Mouse (Mus musculus): ENCODE measurements at regions not wholly inside any gene's neighbourhood (a gene's known extent, or its start where the extent isn't known, plus 50 kb on each side); places are given as distances from the start of the nearest gene placed in this dataset.
A peak's percentile ranks its signal among the peaks of the same experiment; 100 is the strongest.

GRCm38 (mm10) chr10:66921776-66922175 lies 174.1 kb upstream of the Jmjd1c start:
- Histone ChIP-seq H3K27ac (ENCODE audit: control insufficient read depth, insufficient read depth, low read depth, low read length, poor library complexity) (no peak overlapping the region), H3K4me3 (replicated peaks; ENCODE audit: control insufficient read depth, low read depth, low read length) (no peak overlapping the region), H3K4me1 (ENCODE audit: control insufficient read depth, insufficient read depth, low read length) (no peaks in the 10 kb centered on the region)
- WGBS: 75% methylated on average over 6 of the region's 6 CpGs
- TF ChIP-seq POLR2A (IDR thresholded peaks at IDR 0.05; ENCODE audit: borderline replicate concordance, control insufficient read depth, low read depth, low read length) (no peak), CTCF (IDR thresholded peaks at IDR 0.05; ENCODE audit: control insufficient read depth, insufficient read depth, low read length) (no peak)

DNA sequence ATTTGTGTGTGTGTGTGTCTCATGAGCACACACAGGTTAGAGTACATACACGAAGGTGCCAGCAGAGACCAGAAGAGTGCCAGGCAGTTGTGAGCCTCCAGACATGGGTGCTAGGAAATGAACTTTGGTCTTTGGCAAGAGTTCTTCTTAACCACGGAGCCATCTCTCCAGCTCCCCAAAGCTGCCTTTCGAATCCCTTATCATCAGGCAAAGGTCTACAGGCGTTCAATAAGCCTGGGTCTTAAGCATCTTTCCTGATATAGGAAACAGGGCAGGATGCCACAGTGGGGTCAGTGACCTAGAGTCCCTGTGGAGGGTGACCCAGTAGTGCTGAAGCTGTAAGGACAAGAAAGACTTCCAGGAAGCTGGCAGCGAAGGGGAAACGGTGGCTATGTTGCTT lies 173.6 kb upstream of the Jmjd1c start:
- TF ChIP-seq POLR2A (IDR thresholded peaks at IDR 0.05; ENCODE audit: borderline replicate concordance, control insufficient read depth, low read depth, low read length): no peak
- no peak for TF ChIP-seq CTCF (IDR thresholded peaks at IDR 0.05; ENCODE audit: control insufficient read depth, insufficient read depth, low read length)
- Histone ChIP-seq H3K4me3 (replicated peaks; ENCODE audit: control insufficient read depth, low read depth, low read length) (no peak overlapping the region), H3K4me1 (ENCODE audit: control insufficient read depth, insufficient read depth, low read length) (no peaks in the 10 kb centered on the region), H3K27ac (ENCODE audit: control insufficient read depth, insufficient read depth, low read depth, low read length, poor library complexity) (no peak overlapping the region)
- 64% methylated on average over 6 of the region's 6 CpGs for whole genome bisulfite sequencing

DNA sequence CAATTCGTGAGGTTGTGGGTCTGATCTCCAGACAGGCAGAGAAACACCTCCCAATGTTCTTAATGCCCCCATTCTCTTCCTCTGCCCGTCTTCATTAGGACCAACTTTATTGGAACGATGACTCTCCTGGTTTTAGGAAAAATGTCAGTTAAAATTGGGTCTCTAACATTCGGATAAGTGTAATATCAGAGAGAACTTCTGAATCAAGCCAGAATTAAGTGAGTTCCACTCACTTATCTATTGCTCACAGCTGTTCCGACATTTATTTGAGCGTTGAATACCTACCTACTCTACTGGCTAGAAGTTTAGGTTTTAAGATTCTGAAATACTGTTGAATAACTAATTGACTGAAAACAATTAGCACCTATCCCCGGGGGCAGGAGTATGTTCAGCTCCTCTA lies 172.0 kb upstream of the Jmjd1c start:
- 79% methylated on average over 7 of the region's 7 CpGs for WGBS
- Histone ChIP-seq H3K27ac (ENCODE audit: control insufficient read depth, insufficient read depth, low read depth, low read length, poor library complexity) (no peak overlapping the region), H3K4me3 (replicated peaks; ENCODE audit: control insufficient read depth, low read depth, low read length) (no peak overlapping the region), H3K4me1 (ENCODE audit: control insufficient read depth, insufficient read depth, low read length) (no peaks in the 10 kb centered on the region)
- TF ChIP-seq CTCF (IDR thresholded peaks at IDR 0.05; ENCODE audit: control insufficient read depth, insufficient read depth, low read length): no peak
- no peak for TF ChIP-seq POLR2A (IDR thresholded peaks at IDR 0.05; ENCODE audit: borderline replicate concordance, control insufficient read depth, low read depth, low read length)

DNA sequence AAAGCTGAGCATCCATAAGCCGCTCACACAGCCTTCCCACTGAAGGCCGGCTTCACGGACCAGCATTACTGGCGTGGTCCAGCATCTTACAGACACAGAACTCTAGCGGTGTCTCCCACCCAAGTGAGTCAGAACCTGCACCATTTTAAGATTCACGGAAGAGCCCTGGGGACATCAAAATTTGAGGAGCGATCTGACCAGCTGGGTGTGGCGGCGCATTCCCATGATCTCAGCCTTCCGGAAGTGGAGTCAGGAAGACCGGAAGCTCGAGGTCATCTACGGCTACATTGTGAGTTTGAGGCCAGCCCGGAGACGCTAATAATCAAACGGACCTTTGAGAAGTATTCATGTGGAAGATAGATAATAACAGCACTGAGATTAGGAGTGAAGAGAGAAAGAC lies 171.5 kb upstream of the Jmjd1c start:
- Histone ChIP-seq H3K4me1 (ENCODE audit: control insufficient read depth, insufficient read depth, low read length) (no peaks in the 10 kb centered on the region), H3K27ac (ENCODE audit: control insufficient read depth, insufficient read depth, low read depth, low read length, poor library complexity) (no peak overlapping the region), H3K4me3 (replicated peaks; ENCODE audit: control insufficient read depth, low read depth, low read length) (no peak overlapping the region)
- WGBS: 85% methylated on average over 16 of the region's 16 CpGs
- no peak for TF ChIP-seq CTCF (IDR thresholded peaks at IDR 0.05; ENCODE audit: control insufficient read depth, insufficient read depth, low read length)
- no peak for TF ChIP-seq POLR2A (IDR thresholded peaks at IDR 0.05; ENCODE audit: borderline replicate concordance, control insufficient read depth, low read depth, low read length)

- TF ChIP-seq CTCF (IDR thresholded peaks at IDR 0.05; ENCODE audit: control insufficient read depth, insufficient read depth, low read length) (no peak), POLR2A (IDR thresholded peaks at IDR 0.05; ENCODE audit: borderline replicate concordance, control insufficient read depth, low read depth, low read length) (no peak)
- H3K27ac ChIP-seq (ENCODE audit: control insufficient read depth, insufficient read depth, low read depth, low read length, poor library complexity): no peak overlapping the region
- H3K4me1 ChIP-seq (ENCODE audit: control insufficient read depth, insufficient read depth, low read length): no peaks in the 10 kb centered on the region; the same call in 1 of the 2 replicates
- H3K4me3 ChIP-seq (replicated peaks; ENCODE audit: control insufficient read depth, low read depth, low read length): no peak overlapping the region
- 57% methylated on average over 6 of the region's 6 CpGs for WGBS
These were observed 170.3 kb upstream of the Jmjd1c start for GRCm38 (mm10) chr10:66925553-66926127.

- H3K4me3 ChIP-seq (replicated peaks; ENCODE audit: control insufficient read depth, low read depth, low read length): no peak overlapping the region
- no peak overlapping the region for H3K27ac ChIP-seq (ENCODE audit: control insufficient read depth, insufficient read depth, low read depth, low read length, poor library complexity)
- peaks cover 4% of the 10 kb centered on the region; the same call in 1 of the 2 replicates for H3K4me1 ChIP-seq (ENCODE audit: control insufficient read depth, insufficient read depth, low read length)
- TF ChIP-seq CTCF (IDR thresholded peaks at IDR 0.05; ENCODE audit: control insufficient read depth, insufficient read depth, low read length) (no peak), POLR2A (IDR thresholded peaks at IDR 0.05; ENCODE audit: borderline replicate concordance, control insufficient read depth, low read depth, low read length) (no peak)
- WGBS: 57% methylated on average over 2 of the region's 2 CpGs
These were observed 168.3 kb upstream of the Jmjd1c start for GRCm38 (mm10) chr10:66927651-66928050.

DNA sequence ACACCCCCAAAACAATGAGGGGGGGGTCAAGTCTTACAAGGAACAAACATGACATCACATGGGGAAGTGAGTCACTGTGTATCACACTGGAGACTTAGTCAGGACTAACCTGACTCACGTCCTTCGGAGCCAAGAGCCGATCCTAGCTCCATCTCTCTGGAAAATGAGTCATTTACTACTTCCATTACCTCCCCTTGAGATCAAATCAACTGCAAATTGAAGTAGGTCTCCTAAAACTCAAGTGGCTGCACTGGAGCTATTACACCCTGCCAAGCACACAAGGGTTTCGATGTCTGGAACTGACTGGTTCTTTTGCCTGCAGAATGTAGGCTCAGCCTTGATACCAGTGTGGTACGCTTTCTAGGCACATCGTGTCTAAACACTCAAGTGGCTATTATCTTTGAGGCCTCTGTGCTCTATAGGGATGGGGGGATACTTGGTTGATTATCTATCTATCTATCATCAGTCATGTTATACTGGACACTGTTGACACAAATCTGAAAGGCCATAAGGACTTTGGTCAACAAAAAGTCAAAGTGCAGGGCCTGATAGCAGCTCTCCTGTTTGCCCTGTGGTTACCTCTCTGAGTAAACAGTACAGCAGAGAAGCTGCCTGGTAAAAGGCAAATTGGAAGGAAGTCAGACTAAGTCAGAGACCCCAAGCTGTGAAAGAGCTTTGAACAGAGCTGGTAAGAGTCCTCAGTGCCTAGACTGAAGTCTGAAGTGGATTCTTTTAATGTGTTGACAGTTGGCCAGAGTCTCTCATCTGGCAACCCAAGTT lies 167.5 kb upstream of the Jmjd1c start:
- TF ChIP-seq POLR2A (IDR thresholded peaks at IDR 0.05; ENCODE audit: borderline replicate concordance, control insufficient read depth, low read depth, low read length) (no peak), CTCF (IDR thresholded peaks at IDR 0.05; ENCODE audit: control insufficient read depth, insufficient read depth, low read length) (no peak)
- H3K4me3 ChIP-seq (replicated peaks; ENCODE audit: control insufficient read depth, low read depth, low read length): no peak overlapping the region
- peaks cover 4% of the 10 kb centered on the region; the same call in 1 of the 2 replicates for H3K4me1 ChIP-seq (ENCODE audit: control insufficient read depth, insufficient read depth, low read length)
- H3K27ac ChIP-seq (ENCODE audit: control insufficient read depth, insufficient read depth, low read depth, low read length, poor library complexity): no peak overlapping the region
- 68% methylated on average over 6 of the region's 6 CpGs for WGBS

GRCm38 (mm10) chr10:66930563-66930962 lies 165.4 kb upstream of the Jmjd1c start:
- Histone ChIP-seq H3K27ac (ENCODE audit: control insufficient read depth, insufficient read depth, low read depth, low read length, poor library complexity) (peak overlapping the region; percentile 36; the same call in 1 of the 2 replicates), H3K4me3 (replicated peaks; ENCODE audit: control insufficient read depth, low read depth, low read length) (peak overlapping the region; percentile 35), H3K4me1 (ENCODE audit: control insufficient read depth, insufficient read depth, low read length) (peaks cover 4% of the 10 kb centered on the region; the same call in 1 of the 2 replicates)
- WGBS: 4% methylated on average over 10 of the region's 10 CpGs
- no peak for TF ChIP-seq POLR2A (IDR thresholded peaks at IDR 0.05; ENCODE audit: borderline replicate concordance, control insufficient read depth, low read depth, low read length)
- no peak for TF ChIP-seq CTCF (IDR thresholded peaks at IDR 0.05; ENCODE audit: control insufficient read depth, insufficient read depth, low read length)

All from bone marrow, adult 2 months (tissue).